Mouse (Mus musculus): Measurements from ENCODE around the gene Lilra5.
"Not testable (repeated sequence)": the region's sequence is repeated elsewhere in the genome, so short reads cannot be mapped to it uniquely, and the experiment has no call there.

Lilra5 gene

GRCm38 (mm10) chr7:4237454-4237853, at the start of gene Lilra5:
Gene Lilra5 (plus strand): TSS chr7:4237754.
- DNase-seq: no peak

GRCm38 (mm10) chr7:4207126-4207525, 30.4 kb upstream of the Lilra5 start:
- no peak for DNase-seq

- peak in 1 of 2 experiments; percentile 9 for DNase-seq
Observed at GRCm38 (mm10) chr7:4208626-4209025, 28.9 kb upstream of the Lilra5 start.

DNA sequence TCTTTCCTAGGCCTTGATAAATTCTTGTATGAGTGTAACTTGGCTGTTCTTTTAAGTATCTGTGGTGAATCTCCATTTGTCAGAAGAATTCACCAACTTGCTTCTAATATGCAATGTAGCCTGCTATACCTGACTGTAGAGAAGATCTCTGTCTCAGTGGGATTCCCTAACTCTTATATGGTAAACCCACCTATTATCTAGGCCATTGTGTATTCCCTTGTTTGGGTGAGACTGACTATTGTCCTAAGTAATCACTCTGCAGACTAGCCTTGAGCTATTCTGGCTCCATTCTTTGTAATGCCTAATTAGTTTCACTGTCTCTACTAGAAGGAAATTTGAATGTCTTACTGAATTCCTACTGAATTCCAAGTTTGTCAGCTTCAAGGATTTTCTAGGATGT, 24.1 kb upstream of the Lilra5 start:
- DNase-seq: not testable (repeated sequence)

DNA sequence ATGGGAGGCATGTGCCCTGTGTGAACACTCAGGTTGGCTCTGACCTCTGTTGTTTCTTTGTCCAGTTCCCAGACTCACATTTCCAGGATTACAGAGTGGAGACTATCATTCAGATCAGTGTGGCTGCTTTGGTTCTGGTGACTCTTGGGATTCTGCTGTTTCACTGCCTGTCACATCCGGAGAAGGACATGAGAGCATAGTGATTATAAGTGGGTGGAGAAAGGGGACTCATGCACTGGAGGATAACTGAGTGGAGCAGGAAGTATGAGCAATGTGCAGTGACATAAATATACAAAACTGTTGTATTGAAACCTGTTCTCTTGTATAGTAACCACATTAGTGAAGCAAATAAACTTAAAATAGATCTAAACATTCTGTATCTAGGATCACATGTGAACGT, 22.2 kb upstream of the Lilra5 start:
- no peak for DNase-seq

DNA sequence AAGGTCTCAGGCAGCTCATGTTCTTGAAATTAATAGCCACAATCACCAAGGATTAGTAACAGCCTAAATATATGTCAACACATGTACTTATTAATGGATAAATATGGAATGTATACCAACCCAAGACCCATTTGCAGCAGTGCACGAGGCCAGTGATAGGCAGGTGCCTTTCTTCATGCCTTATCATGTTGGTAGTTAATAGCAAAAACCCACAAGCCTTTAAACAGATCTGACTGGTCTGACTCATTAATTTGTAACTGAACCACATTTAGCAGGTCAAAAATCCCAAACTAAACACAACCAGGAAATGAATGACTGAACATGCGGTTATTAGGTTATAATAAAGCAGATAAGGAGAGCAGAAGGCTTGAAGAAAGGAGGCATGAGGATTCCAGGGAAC, 21.7 kb upstream of the Lilra5 start:
- DNase-seq: no peak

DNA sequence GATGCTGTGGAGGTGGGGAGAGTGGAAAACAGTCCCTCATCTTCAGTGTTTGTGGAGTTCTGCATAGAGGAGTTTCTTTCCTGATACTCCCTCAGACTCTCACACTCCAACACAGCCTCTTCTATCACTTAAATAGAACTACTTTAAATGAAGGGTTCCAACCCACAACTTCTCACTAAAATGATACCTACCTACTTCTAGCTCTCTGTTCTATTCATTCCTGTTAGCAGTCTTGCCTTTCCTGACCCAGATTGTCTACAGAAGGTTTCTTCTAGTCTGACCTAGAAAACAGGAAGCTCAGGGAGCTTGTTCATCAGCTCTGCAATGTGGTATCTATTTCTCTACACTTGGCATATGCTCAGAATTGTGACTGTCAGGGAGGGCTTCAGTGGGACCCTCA, 2.0 kb upstream of the Lilra5 start:
- no peak for DNase-seq

DNA sequence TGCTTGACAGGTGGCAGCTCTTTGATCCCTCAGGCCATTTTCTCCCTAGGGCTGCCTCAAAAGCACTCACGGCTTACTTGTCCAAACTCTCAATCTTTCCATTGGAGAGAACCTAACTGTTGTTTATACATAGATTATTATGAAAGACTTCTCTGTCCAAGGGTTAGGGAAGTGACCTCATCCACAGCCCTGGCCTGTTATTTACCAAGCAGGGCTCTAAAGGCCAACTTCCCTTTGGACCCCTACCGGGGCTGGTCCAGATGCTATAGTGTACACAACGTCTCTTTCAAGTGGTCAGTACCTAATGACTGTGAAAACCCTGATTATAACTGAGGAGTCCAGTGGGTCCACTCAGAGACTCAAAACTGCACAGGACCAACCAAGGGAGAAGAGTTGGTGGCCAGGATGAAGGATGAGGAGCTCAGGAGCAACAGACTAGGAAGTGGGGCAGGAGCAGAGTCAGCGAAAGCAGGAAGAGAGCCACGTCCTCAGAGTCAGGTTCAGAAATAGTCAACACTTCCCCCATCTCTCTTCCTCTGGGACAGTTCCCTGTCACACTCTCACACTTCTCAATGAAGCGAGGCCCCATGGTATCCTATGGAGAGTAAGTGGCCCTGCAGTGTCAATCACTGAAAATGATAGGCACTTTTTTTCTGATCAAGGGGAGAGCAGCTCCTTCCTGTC, 1.6 kb downstream of the Lilra5 start:
- DNase-seq: no peak

- peak in 1 of 2 experiments; percentile 17 for DNase-seq
Observed at GRCm38 (mm10) chr7:4251211-4251610, 13.7 kb downstream of the Lilra5 start.

GRCm38 (mm10) chr7:4256060-4256459, 18.5 kb downstream of the Lilra5 start:
- not testable (repeated sequence) for DNase-seq

DNA sequence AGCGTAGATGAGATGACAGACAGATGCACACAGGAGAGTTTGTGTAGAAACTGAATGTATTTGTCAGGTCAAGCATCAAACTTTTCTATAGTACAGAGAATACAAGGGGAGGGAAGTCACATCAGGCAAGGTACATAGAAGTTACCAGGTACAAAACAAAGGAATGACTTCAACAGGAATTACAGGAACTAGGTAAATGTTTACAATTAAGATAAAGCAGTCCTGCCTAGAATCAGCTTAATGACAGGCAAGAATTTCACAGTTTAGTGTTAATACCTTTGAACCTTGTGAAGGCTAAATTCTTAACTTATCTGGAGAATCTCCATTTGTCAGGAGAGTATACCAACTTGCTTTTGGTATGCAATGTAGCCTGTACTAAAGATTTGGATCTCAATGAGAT, 23.0 kb downstream of the Lilra5 start:
- not testable (repeated sequence) for DNase-seq

- DNase-seq: not testable (repeated sequence)
Observed at GRCm38 (mm10) chr7:4272106-4272505, 34.6 kb downstream of the Lilra5 start.

- not testable (repeated sequence) for DNase-seq
Observed at GRCm38 (mm10) chr7:4273874-4274273, 36.3 kb downstream of the Lilra5 start.

GRCm38 (mm10) chr7:4275500-4275899, 37.9 kb downstream of the Lilra5 start:
- not testable (repeated sequence) for DNase-seq

DNA sequence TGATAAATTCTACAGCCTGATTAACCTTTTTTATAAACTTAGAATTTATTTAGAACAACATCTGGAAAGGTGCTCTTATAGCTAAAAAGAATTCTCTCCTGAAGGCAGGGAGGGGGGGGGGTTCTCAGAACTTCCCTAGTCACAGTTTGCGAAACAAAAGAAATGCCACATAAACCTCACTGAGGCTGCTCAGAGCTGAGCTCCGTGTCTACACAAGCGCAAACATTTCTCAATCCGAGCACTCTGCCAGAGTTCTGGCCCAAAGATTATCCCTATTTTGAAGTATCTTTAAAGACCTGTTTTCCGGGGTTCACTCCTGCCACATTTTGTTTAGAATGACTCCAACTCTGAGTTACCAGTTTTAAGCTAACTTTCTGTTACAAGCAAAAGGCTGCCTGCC, 55.1 kb downstream of the Lilra5 start:
- DNase-seq: no peak
